ENCODE assay signal across 8 mouse cellular contexts in genomic region chr6:112362349-112362958, GRCm38 (mm10). TPM values are rescaled to one million over a fixed set of nuclear protein-coding genes. Genes with fewer than 3 reads are reported as not detected.
A peak's percentile ranks its signal among the peaks of the same experiment; 100 is the strongest.
DNase-seq lines count a peak whose midpoint lies in the region; ATAC-seq lines count a peak whose summit lies in the region.

No protein-coding gene starts in this region.

- H3K27me3 ChIP-seq in liver, embryonic 11.5 days (replicated peaks; ENCODE audit: control insufficient read depth, insufficient read depth, low read length), result no peaks in the 10 kb centered on the region
- H3K27me3 ChIP-seq in midbrain, embryonic 16.5 days (ENCODE audit: control insufficient read depth, insufficient read depth, low read depth, low read length), result no peaks in the 10 kb centered on the region

- no peak overlapping the region for H3K9ac ChIP-seq in liver, embryonic 11.5 days (ENCODE audit: low read depth, low read length)
- H3K9ac ChIP-seq in midbrain, embryonic 16.5 days (ENCODE audit: low read depth, low read length), result no peak overlapping the region

- no peak overlapping the region for H3K4me3 ChIP-seq in liver, embryonic 11.5 days (ENCODE audit: low read depth, low read length)
- no peak overlapping the region for H3K4me3 ChIP-seq in midbrain, embryonic 16.5 days (ENCODE audit: low read depth, low read length)

- 33% methylated on average over 6 of the region's 6 CpGs for WGBS in liver, embryonic 11.5 days
- WGBS in midbrain, embryonic 16.5 days, result 42% methylated on average over 6 of the region's 6 CpGs

- no peaks in the 10 kb centered on the region for H3K9me3 ChIP-seq in liver, embryonic 11.5 days (ENCODE audit: control insufficient read depth, low read length)
- H3K9me3 ChIP-seq in midbrain, embryonic 16.5 days (replicated peaks; ENCODE audit: control insufficient read depth, low read length, poor library complexity, severe bottlenecking), result no peaks in the 10 kb centered on the region

- no peak overlapping the region for H3K27ac ChIP-seq in liver, embryonic 11.5 days (ENCODE audit: low read depth, low read length)
- H3K27ac ChIP-seq in midbrain, embryonic 16.5 days (ENCODE audit: low read length), result no peak overlapping the region

- H3K36me3 ChIP-seq in liver, embryonic 11.5 days (ENCODE audit: control insufficient read depth, insufficient read depth, low read length), result no peaks in the 10 kb centered on the region
- no peaks in the 10 kb centered on the region for H3K36me3 ChIP-seq in midbrain, embryonic 16.5 days (ENCODE audit: control insufficient read depth, insufficient read depth, low read length)

- intact Hi-C loops in left cerebral cortex, postnatal 14 days (cut with DNase I), result loop anchor here (1.0 kb wide), 1 partner anchor 155 kb away; no protein-coding TSS in a partner anchor

- H3K4me1 ChIP-seq in liver, embryonic 11.5 days (replicated peaks; ENCODE audit: control insufficient read depth, insufficient read depth, low read length), result no peaks in the 10 kb centered on the region
- H3K4me1 ChIP-seq in midbrain, embryonic 16.5 days (ENCODE audit: control insufficient read depth, insufficient read depth, low read length), result no peaks in the 10 kb centered on the region

- DNase-seq in liver, result peak; percentile 40
- DNase-seq in liver, embryonic 11.5 days (ENCODE audit: low spot score), result no peak
- peak; percentile 88 to 90 for DNase-seq in cerebellum, postnatal 10 days
- DNase-seq in frontal cortex, postnatal 25 days (ENCODE audit: low spot score in 2 of 2), result peak; percentile 68 to 72
- peak; percentile 80 for DNase-seq in kidney, adult 18-20 months
- DNase-seq in left cerebral cortex, postnatal 14 days (ENCODE audit: low spot score in 2 of 2), result peak; percentile 81 to 85
- peak; percentile 86 for DNase-seq in testis, postnatal 10 days (ENCODE audit: low spot score)

- ATAC-seq in liver, embryonic 11.5 days (replicated peaks; ENCODE audit: low FRiP score), result no peak; the same call in 1 of the 2 replicates
- ATAC-seq in midbrain, embryonic 16.5 days, result peak; percentile 77

- no peak overlapping the region for H3K4me2 ChIP-seq in liver, embryonic 11.5 days
- no peak overlapping the region for H3K4me2 ChIP-seq in midbrain, embryonic 16.5 days (ENCODE audit: low read length)

RNA-seq across cellular contexts. Expression of gene Ssu2, which starts 25.4 kb away (rescaled TPM):
- 0.13 and 0.49 TPM in 2 replicates for polyA plus RNA-seq in liver, embryonic 11.5 days (2014; fragmentation: Nextera tagmentation; extraction: Ambion mirVana)
- under 1 TPM; 0.32 to 0.72 TPM for total RNA-seq in left cerebral cortex, postnatal 14 days (2021)
- polyA plus RNA-seq in midbrain, embryonic 16.5 days (2015; fragmentation: Nextera tagmentation; extraction: Ambion mirVana), result 0.16 TPM in 1 of 2 replicates, not detected in the other
